Mouse (Mus musculus): ENCODE measurements around the gene Cand2. TPM values are rescaled to one million over a fixed set of nuclear protein-coding genes. Genes with fewer than 3 reads are reported as not detected.

Gene Cand2
- polyA plus RNA-seq, 1 experiment from 2014 or later: 36.8 TPM

DNA sequence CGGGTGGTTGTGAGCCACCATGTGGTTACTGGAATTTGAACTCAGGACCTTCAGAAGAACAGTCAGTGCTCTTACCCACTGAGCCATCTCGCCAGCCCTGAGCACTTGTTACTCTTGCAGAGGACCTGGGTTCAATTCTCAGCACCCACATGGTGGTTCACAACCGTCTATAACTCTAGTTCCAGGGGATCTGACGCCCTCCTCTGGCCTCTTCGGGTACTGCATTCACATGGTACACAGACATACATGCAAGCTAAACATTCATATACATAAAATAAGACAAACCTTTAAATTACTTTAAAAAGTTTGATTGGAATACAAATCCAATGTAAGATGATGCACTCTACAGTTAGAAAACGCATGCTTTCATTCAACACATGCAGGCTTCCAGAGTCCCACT lies 2.1 kb upstream of the Cand2 start:
- 79% methylated on average over 6 of the region's 6 CpGs for WGBS
- no peak overlapping the region for H3K27ac ChIP-seq (ENCODE audit: low read length)
- ATAC-seq (ENCODE audit: low FRiP score, low TSS enrichment): no peak
- H3K4me1 ChIP-seq (ENCODE audit: insufficient read depth, low read length): peaks cover 25% of the 10 kb centered on the region
- H3K4me3 ChIP-seq (ENCODE audit: low read length): no peak overlapping the region
- no peak overlapping the region for H3K9ac ChIP-seq (replicated peaks; ENCODE audit: low read length)
- no peak overlapping the region for H3K4me2 ChIP-seq (replicated peaks; ENCODE audit: low read depth, low read length)
- H3K9me3 ChIP-seq (ENCODE audit: low read length): peaks cover 3% of the 10 kb centered on the region; the same call in 1 of the 2 replicates
- no peaks in the 10 kb centered on the region for H3K36me3 ChIP-seq (ENCODE audit: insufficient read depth, low read length)
- H3K27me3 ChIP-seq (ENCODE audit: insufficient read depth, low read length): no peaks in the 10 kb centered on the region

- Histone ChIP-seq H3K27me3 (ENCODE audit: insufficient read depth, low read length) (no peaks in the 10 kb centered on the region), H3K27ac (ENCODE audit: low read length) (no peak overlapping the region), H3K9me3 (ENCODE audit: low read length) (peaks cover 3% of the 10 kb centered on the region; the same call in 1 of the 2 replicates), H3K4me1 (ENCODE audit: insufficient read depth, low read length) (peaks cover 25% of the 10 kb centered on the region), H3K4me2 (replicated peaks; ENCODE audit: low read depth, low read length) (no peak overlapping the region), H3K9ac (replicated peaks; ENCODE audit: low read length) (no peak overlapping the region), H3K36me3 (ENCODE audit: insufficient read depth, low read length) (no peaks in the 10 kb centered on the region), H3K4me3 (ENCODE audit: low read length) (no peak overlapping the region)
- ATAC-seq (ENCODE audit: low FRiP score, low TSS enrichment): no peak
- 100% methylated on average over 1 of the region's 1 CpGs for WGBS
These were observed 1.7 kb upstream of the Cand2 start for GRCm38 (mm10) chr6:115772604-115773003.

GRCm38 (mm10) chr6:115773966-115774413 lies 348 bp upstream of the Cand2 start:
- Histone ChIP-seq H3K4me3 (ENCODE audit: low read length) (peak overlapping the region; percentile 88), H3K27ac (ENCODE audit: low read length) (no peak overlapping the region), H3K9ac (replicated peaks; ENCODE audit: low read length) (peak overlapping the region; percentile 40), H3K27me3 (ENCODE audit: insufficient read depth, low read length) (no peaks in the 10 kb centered on the region), H3K4me2 (replicated peaks; ENCODE audit: low read depth, low read length) (peak overlapping the region; percentile 66), H3K36me3 (ENCODE audit: insufficient read depth, low read length) (no peaks in the 10 kb centered on the region), H3K9me3 (ENCODE audit: low read length) (peaks cover 3% of the 10 kb centered on the region; the same call in 1 of the 2 replicates), H3K4me1 (ENCODE audit: insufficient read depth, low read length) (peaks cover 25% of the 10 kb centered on the region)
- 1% methylated on average over 13 of the region's 14 CpGs for WGBS
- peak; percentile 80; the same call in 1 of the 2 replicates for ATAC-seq (ENCODE audit: low FRiP score, low TSS enrichment)

- ATAC-seq (ENCODE audit: low FRiP score, low TSS enrichment): no peak
- peak overlapping the region; percentile 88 for H3K4me3 ChIP-seq (ENCODE audit: low read length)
- peaks cover 3% of the 10 kb centered on the region; the same call in 1 of the 2 replicates for H3K9me3 ChIP-seq (ENCODE audit: low read length)
- peaks cover 25% of the 10 kb centered on the region for H3K4me1 ChIP-seq (ENCODE audit: insufficient read depth, low read length)
- H3K4me2 ChIP-seq (replicated peaks; ENCODE audit: low read depth, low read length): peak overlapping the region; percentile 66
- WGBS: 44% methylated on average over 3 of the region's 3 CpGs
- H3K9ac ChIP-seq (replicated peaks; ENCODE audit: low read length): peak overlapping the region; percentile 86
- peaks cover 10% of the 10 kb centered on the region for H3K36me3 ChIP-seq (ENCODE audit: insufficient read depth, low read length)
- H3K27me3 ChIP-seq (ENCODE audit: insufficient read depth, low read length): no peaks in the 10 kb centered on the region
- 0 out of 2 replicates have a peak overlapping the region, but pooled peaks have one; percentile 7 for H3K27ac ChIP-seq (ENCODE audit: low read length)
These were observed 1.5 kb downstream of the Cand2 start for GRCm38 (mm10) chr6:115775838-115776237.

- Histone ChIP-seq H3K27ac (ENCODE audit: low read length) (0 out of 2 replicates have a peak overlapping the region, but pooled peaks have one; percentile 7), H3K9ac (replicated peaks; ENCODE audit: low read length) (no peak overlapping the region), H3K4me2 (replicated peaks; ENCODE audit: low read depth, low read length) (peak overlapping the region; percentile 66), H3K4me1 (ENCODE audit: insufficient read depth, low read length) (peaks cover 25% of the 10 kb centered on the region), H3K9me3 (ENCODE audit: low read length) (peaks cover 3% of the 10 kb centered on the region; the same call in 1 of the 2 replicates), H3K27me3 (ENCODE audit: insufficient read depth, low read length) (no peaks in the 10 kb centered on the region), H3K36me3 (ENCODE audit: insufficient read depth, low read length) (peaks cover 13% of the 10 kb centered on the region), H3K4me3 (ENCODE audit: low read length) (peak overlapping the region; percentile 88)
- 39% methylated on average over 9 of the region's 9 CpGs for WGBS
- no peak for ATAC-seq (ENCODE audit: low FRiP score, low TSS enrichment)
These were observed 2.0 kb downstream of the Cand2 start for GRCm38 (mm10) chr6:115776363-115776762.

GRCm38 (mm10) chr6:115782781-115783180 lies 8.4 kb downstream of the Cand2 start:
- 91% methylated on average over 3 of the region's 3 CpGs for WGBS

DNA sequence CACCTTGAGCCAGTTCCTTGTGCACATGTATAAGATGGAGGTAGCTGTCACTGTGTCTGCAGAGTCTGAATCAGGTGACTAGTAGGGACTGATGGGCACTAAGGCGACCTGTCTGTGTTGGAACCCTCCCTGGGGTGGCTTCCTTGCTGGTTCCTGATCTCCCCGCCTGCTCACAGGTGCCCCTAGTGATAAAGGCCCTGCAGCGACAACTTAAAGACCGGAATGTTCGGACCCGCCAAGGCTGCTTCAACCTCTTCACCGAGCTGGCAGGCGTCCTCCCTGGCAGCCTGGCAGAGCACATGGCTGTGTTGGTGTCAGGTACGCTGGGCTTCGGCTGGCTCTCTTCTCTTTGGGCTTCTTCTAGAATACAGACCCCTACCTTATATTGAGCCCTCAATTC lies 16.7 kb downstream of the Cand2 start:
- peaks cover 82% of the 10 kb centered on the region for H3K36me3 ChIP-seq (ENCODE audit: insufficient read depth, low read length)
- H3K4me1 ChIP-seq (ENCODE audit: insufficient read depth, low read length): no peaks in the 10 kb centered on the region
- no peak overlapping the region for H3K4me2 ChIP-seq (replicated peaks; ENCODE audit: low read depth, low read length)
- no peaks in the 10 kb centered on the region for H3K9me3 ChIP-seq (ENCODE audit: low read length)
- H3K27ac ChIP-seq (ENCODE audit: low read length): no peak overlapping the region
- H3K4me3 ChIP-seq (ENCODE audit: low read length): no peak overlapping the region
- 90% methylated on average over 10 of the region's 10 CpGs for WGBS
- H3K27me3 ChIP-seq (ENCODE audit: insufficient read depth, low read length): no peaks in the 10 kb centered on the region
- no peak overlapping the region for H3K9ac ChIP-seq (replicated peaks; ENCODE audit: low read length)
- ATAC-seq (ENCODE audit: low FRiP score, low TSS enrichment): no peak

More at GRCm38 (mm10) chr6:115782781-115783180, 8.4 kb downstream of the Cand2 start:
- no peak for ATAC-seq (ENCODE audit: low FRiP score, low TSS enrichment)
- H3K27ac ChIP-seq (ENCODE audit: low read length): no peak overlapping the region
- H3K9ac ChIP-seq (replicated peaks; ENCODE audit: low read length): no peak overlapping the region
- no peaks in the 10 kb centered on the region for H3K27me3 ChIP-seq (ENCODE audit: insufficient read depth, low read length)
- H3K4me3 ChIP-seq (ENCODE audit: low read length): no peak overlapping the region
- H3K36me3 ChIP-seq (ENCODE audit: insufficient read depth, low read length): peaks cover 48% of the 10 kb centered on the region
- H3K4me1 ChIP-seq (ENCODE audit: insufficient read depth, low read length): no peaks in the 10 kb centered on the region
- H3K9me3 ChIP-seq (ENCODE audit: low read length): no peaks in the 10 kb centered on the region
- no peak overlapping the region for H3K4me2 ChIP-seq (replicated peaks; ENCODE audit: low read depth, low read length)

DNA sequence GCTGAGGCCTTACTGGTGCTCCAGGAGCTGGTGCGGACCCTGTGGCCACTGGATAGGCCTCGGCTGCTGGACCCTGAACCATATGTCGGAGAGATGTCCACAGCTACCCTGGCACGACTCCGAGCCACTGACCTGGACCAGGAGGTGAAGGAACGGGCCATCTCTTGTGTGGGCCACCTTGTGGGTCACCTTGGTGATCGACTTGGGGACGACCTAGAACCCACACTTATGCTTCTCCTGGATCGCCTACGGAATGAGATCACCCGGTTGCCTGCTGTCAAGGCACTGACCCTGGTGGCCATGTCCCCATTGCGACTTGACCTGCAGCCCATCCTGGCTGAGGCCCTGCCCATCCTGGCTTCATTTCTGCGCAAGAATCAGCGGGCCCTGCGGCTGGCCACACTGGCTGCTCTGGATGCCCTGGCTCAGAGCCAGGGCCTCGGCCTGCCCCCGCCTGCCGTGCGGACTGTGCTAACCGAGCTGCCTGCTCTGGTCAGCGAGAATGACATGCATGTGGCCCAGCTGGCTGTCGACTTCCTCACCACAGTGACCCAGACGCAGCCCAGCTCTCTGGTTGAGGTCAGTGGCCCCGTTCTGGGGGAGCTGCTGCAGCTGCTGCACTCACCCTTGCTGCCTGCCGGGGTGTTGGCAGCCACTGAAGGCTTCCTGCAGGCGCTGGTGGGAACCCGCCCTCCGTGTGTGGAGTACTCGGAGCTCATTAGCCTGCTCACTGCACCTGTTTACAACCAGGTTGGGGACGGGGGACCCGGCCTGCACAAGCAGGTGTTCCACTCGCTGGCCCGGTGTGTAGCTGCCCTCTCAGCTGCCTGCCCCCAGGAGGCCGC lies 17.7 kb downstream of the Cand2 start:
- ATAC-seq (ENCODE audit: low FRiP score, low TSS enrichment): peak; percentile 66; the same call in 1 of the 2 replicates
- Histone ChIP-seq H3K9me3 (ENCODE audit: low read length) (no peaks in the 10 kb centered on the region), H3K9ac (replicated peaks; ENCODE audit: low read length) (no peak overlapping the region), H3K4me1 (ENCODE audit: insufficient read depth, low read length) (no peaks in the 10 kb centered on the region), H3K4me3 (ENCODE audit: low read length) (no peak overlapping the region), H3K4me2 (replicated peaks; ENCODE audit: low read depth, low read length) (no peak overlapping the region), H3K27me3 (ENCODE audit: insufficient read depth, low read length) (no peaks in the 10 kb centered on the region), H3K27ac (ENCODE audit: low read length) (no peak overlapping the region), H3K36me3 (ENCODE audit: insufficient read depth, low read length) (peaks cover 84% of the 10 kb centered on the region)
- WGBS: 66% methylated on average over 34 of the region's 34 CpGs

DNA sequence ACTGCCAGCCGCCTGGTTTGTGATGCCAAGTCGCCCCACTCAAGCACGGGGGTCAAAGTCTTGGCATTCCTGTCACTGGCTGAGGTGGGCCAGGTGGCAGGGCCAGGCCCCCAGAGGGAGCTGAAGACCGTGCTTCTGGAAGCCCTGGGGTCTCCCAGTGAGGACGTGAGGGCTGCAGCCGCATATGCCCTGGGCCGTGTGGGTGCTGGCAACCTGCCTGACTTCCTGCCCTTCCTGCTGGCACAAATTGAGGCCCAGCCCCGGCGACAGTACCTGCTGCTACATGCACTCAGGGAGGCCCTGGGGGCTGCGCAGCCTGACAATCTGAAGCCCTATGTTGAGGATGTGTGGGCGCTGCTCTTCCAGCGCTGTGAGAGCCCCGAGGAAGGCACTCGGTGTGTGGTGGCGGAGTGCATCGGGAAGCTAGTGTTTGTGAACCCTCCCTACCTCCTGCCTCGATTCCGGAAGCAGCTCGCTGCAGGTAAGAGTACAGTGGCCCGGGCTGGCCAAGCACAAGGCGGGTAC lies 18.4 kb downstream of the Cand2 start:
- peaks cover 86% of the 10 kb centered on the region for H3K36me3 ChIP-seq (ENCODE audit: insufficient read depth, low read length)
- H3K4me3 ChIP-seq (ENCODE audit: low read length): no peak overlapping the region
- WGBS: 84% methylated on average over 21 of the region's 21 CpGs
- no peak overlapping the region for H3K9ac ChIP-seq (replicated peaks; ENCODE audit: low read length)
- H3K27me3 ChIP-seq (ENCODE audit: insufficient read depth, low read length): no peaks in the 10 kb centered on the region
- H3K4me2 ChIP-seq (replicated peaks; ENCODE audit: low read depth, low read length): no peak overlapping the region
- H3K4me1 ChIP-seq (ENCODE audit: insufficient read depth, low read length): no peaks in the 10 kb centered on the region
- ATAC-seq (ENCODE audit: low FRiP score, low TSS enrichment): 0 out of 2 replicates have a peak, but pooled peaks have one; percentile 14
- no peak overlapping the region for H3K27ac ChIP-seq (ENCODE audit: low read length)
- H3K9me3 ChIP-seq (ENCODE audit: low read length): no peaks in the 10 kb centered on the region

DNA sequence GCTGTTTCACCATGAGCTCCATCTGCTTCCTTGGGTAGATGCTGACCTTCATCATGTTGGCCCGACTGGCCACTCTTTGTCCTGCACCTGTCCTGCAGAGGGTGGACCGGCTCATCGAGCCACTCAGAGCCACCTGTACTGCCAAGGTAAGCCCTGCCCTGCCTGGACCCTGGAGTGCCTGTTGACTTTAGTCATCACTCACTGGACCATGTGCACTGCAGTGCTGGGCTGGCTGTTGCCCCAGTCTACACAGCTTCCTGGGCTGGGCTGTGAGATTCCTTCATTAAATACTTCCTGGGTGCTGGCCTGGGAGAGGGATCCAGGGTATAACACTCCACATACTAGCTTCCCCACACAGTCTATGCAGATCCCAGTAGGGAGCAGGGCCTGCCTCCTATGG lies 27.5 kb downstream of the Cand2 start:
- H3K36me3 ChIP-seq (ENCODE audit: insufficient read depth, low read length): peaks cover 77% of the 10 kb centered on the region
- H3K9ac ChIP-seq (replicated peaks; ENCODE audit: low read length): no peak overlapping the region
- H3K4me3 ChIP-seq (ENCODE audit: low read length): no peak overlapping the region
- H3K27me3 ChIP-seq (ENCODE audit: insufficient read depth, low read length): no peaks in the 10 kb centered on the region
- H3K4me2 ChIP-seq (replicated peaks; ENCODE audit: low read depth, low read length): no peak overlapping the region
- no peak for ATAC-seq (ENCODE audit: low FRiP score, low TSS enrichment)
- 92% methylated on average over 3 of the region's 3 CpGs for whole genome bisulfite sequencing
- H3K27ac ChIP-seq (ENCODE audit: low read length): no peak overlapping the region
- H3K4me1 ChIP-seq (ENCODE audit: insufficient read depth, low read length): peaks cover 9% of the 10 kb centered on the region
- H3K9me3 ChIP-seq (ENCODE audit: low read length): no peaks in the 10 kb centered on the region
